Mouse (Mus musculus) heart, postnatal 0 days (tissue): Measurements from ENCODE around the gene Znhit2.

Experiments
- CTCF ChIP-seq: IDR thresholded peaks from 2 replicates; pipeline ENCODE4 v1.5.1; 2016; ENCODE audit warnings: antibody characterized with exemption, control low read depth, low read depth
- EP300 ChIP-seq: IDR thresholded peaks from 2 replicates; pipeline ENCODE4 v1.6.1; 2016; ENCODE audit warnings: antibody characterized with exemption, low read depth

DNA sequence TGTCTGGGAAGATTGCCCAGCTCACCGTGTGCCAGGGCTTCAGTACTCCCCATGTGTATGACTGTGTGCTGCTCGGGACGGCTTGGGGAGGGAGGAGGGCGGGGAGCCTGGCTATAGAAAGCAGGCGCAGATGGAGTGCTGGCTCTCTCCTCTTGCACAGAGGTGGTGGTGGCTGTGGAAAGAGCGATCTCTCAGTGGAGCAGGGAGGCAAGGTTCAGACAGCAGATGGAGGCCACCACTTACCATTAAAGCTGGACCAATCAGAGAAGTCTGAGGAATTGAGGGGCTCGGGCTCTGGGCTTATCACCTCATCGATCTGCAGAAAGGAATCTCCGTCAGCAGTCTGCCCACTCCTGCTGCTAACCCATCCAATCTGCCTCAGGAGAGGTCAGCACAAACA is 21.2 kb downstream of the Znhit2 start, which contains the start of gene Gm28374:
- TF ChIP-seq CTCF (no peak), EP300 (no peak)
